Mouse (Mus musculus) R1 (cell line): Measurements from ENCODE around the gene Des.

Experiments used
- DNase-seq: peaks from one replicate; pipeline ENCODE4 v3.0.0-alpha.2; 2018; ENCODE audit warnings: low read depth, low spot score

Gene Des

GRCm38 (mm10) chr1:75360112-75361031, at the start of gene Des:
Des (plus strand) TSS chr1:75360329.
- DNase-seq, result no peak

DNA sequence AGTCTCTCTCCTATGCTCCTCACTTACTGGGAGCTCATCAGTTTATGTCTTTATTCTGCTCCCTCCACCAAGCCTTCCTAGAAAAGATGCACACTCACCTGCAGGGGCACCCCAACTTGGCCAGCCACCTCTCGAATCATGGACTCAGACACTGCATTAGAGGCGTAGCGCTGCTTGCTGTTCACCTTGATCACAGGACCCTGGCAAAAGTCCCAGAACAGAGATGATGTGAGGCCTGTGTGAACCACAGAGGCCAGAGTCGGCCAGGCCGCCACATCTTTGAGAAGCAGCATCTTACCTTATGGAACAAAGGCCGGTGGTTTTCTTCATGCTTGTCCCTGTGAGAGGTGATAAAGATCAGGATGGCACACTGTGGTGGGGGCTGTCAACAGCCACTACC, 48.4 kb upstream of the Des start:
- no peak for DNase-seq

DNA sequence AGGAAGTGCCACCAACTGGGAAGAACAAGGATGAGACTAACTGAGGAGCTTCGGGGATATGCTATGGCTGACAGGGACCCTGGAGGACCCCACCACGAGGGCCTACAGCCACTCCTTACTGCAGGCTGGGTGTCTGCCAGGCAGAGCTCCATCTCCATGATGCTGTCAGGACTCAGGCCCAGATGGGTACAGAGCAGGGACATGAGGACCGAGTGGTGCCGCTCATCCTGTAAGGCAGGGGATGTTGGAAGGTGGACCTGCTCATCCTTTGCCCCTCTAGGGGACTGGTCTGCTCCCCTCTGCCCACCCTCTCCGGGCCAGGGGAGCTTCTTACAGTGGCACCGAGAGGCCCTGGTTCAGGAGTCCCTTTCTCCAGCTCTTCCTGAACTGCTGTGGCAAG, 45.1 kb upstream of the Des start:
- no peak for DNase-seq

- peak; percentile 16 for DNase-seq
Measured at GRCm38 (mm10) chr1:75315456-75316365, 44.4 kb upstream of the Des start.

DNA sequence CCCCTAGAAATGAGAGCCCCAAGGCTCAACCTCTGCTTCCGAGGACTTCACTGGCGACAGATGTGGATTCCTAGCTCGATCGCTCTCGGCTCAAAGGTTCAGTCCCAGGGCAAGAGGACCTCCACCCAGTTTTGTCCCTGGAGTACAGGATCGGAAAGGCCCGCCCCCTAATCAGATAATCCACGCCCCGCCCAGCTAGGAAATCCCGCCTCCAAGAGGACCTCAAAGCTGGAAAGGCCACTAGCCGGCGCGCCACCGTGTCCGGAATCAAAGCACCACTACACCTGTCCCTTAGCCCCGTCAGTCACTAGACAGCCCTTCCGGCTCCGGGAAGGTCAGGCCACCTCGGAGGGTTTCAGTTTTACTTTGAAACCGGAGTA, 43.3 kb upstream of the Des start:
- peak; percentile 95 for DNase-seq

DNA sequence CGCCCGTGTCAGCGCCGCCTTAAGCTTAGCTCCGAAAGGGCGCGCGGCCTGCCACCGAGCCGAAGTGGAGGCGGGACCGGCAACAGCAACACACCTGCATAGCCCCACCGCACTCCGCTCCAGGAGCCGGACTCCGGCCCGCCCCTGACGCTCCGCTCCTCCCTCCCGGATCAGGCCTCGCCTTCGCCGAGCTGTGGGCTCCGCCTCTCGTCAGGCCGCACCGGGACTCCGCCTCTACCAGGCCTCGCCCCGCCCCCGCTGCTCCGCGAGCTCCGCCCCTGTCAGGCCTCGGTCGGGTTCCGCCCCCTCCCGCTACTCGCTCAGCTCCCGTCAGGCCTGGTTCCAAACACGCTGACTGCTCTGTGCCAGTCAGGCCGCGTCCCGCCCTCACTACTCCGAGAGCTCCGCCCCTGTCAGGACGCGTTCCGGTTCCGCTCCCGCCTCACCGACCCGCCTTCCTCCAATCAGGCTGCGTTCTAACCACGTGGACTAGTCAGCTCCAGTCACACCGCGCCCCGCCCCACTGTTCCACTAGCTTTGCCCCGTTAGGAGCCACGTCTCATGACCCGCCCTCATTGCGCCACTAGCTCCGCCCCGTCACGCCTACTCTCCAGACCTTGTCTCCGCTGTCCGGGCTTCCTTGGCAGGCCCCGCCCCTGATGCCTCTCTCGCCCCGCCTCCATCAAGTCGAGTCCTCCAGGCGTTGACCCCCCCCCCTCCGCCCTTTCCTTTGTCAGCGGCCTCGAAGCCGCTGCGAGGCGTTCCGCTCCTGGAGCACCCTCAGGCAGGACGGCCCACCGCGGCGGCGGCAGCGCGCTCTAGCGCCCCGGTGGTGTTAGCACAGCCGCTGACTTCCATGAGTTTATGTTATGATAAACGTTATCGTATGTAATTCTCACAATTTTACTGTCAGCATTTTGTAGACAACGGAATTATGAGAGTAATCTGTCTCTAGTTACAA, 42.6 kb upstream of the Des start, which contains the start of gene Dnpep:
Gene Dnpep, minus strand, starts transcription at position 750 of the 961 bp plus-strand sequence.
- peak; percentile 100 for DNase-seq

DNA sequence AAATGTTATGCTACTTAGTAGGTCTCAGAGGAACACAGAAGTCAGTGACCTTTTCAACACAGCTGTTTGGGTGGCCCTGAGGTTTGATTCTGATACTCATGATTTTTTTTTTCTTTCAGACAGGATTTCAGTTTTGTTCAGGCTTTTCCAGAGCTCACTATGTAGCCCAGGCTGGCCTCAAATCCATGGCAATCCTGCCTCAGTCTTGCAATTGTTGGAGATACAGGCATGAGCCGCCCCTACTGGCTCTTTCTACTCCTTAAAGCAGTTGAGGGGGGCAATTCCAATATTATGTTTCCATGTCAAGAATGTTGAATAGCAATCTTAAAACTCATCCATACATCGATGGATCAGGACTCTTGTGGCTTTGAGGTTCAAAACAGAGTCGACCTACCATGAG, 41.8 kb upstream of the Des start:
- DNase-seq, result no peak

- no peak for DNase-seq
Measured at GRCm38 (mm10) chr1:75318736-75319135, 41.4 kb upstream of the Des start.

- no peak for DNase-seq
Measured at GRCm38 (mm10) chr1:75319166-75319565, 41.0 kb upstream of the Des start.

- DNase-seq, result peak; percentile 35
Measured at GRCm38 (mm10) chr1:75327461-75327860, 32.7 kb upstream of the Des start.

GRCm38 (mm10) chr1:75331271-75331670, 28.9 kb upstream of the Des start:
- DNase-seq, result no peak

GRCm38 (mm10) chr1:75336461-75336860, 23.7 kb upstream of the Des start:
- DNase-seq, result no peak

- DNase-seq, result no peak
Measured at GRCm38 (mm10) chr1:75337097-75337496, 23.0 kb upstream of the Des start.

DNA sequence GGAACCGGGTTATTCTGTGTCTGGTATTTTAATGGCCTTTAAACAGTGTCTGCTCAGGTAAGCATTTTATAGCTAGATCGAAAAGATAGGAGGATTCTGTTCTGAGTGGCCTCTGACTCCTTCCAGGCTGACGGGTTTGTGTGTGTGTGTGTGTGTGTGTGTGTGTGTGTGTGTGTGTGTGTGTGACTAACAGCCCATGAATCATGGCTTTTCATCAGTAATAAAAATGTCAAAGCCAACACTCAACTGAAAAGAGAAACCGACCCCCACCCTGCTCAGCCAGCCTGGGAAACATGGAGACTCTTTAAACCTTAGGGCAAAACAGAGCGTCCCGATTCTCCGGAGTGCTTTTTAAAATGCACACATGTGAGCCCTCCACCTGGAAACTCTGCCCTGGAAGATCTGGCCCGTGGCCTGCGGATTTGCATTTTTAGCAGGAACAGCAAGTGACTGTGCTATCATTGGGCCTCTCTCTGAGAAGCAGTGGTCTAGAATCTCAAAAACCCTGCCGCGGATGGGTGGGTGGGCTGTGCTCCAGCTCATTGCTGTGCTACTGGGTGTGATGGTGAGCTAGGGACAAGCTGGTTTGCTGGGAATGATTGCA, 21.9 kb upstream of the Des start:
- DNase-seq, result no peak

GRCm38 (mm10) chr1:75339337-75339736, 20.8 kb upstream of the Des start:
- no peak for DNase-seq

DNA sequence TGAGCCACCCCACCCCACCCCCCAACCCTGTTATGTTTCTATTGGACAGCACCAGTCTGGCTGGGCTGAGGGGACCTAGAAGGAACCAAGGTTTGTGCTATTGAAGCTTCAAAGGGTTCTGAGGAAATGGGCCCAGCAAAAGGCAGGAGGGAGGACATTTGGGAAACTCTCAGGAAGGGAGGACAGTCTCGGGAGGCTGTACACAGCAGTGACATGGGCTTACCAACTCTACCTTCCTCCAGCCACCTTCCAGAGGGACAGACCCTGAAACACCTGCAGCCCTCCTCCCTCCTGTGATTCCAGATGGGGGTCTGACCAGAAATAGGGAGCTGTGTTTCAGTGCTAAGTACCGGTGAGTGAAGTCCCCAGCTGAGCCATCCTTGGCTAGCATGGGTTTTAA, 19.6 kb upstream of the Des start:
- no peak for DNase-seq

DNA sequence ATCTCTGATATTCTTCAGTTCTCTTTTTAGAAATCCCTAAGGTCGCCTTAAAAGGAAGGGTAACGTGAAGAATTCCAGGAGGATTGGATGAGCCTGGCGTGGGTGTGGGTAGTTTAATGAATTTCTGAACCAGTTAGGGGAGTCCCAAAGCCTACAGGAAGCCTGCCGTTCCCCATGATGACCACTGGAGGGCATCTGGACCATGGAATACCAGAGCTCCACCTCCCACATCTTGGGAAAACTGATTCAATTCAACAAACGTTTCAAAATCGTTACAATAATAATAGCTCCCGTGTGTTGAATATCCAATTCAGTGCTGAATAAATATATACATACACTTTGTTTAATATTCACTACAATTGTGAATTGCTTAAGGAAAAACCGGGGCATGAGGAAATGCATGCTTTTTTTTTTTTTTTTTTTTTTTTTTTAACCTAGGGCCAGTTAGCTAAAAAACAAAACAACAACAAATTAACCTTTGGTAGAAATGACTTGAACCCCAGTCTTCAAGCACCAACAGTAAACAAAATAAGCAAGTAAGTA, 17.2 kb upstream of the Des start:
- DNase-seq, result peak; percentile 86

- peak; percentile 78 for DNase-seq
Measured at GRCm38 (mm10) chr1:75344291-75345035, 15.7 kb upstream of the Des start.

DNA sequence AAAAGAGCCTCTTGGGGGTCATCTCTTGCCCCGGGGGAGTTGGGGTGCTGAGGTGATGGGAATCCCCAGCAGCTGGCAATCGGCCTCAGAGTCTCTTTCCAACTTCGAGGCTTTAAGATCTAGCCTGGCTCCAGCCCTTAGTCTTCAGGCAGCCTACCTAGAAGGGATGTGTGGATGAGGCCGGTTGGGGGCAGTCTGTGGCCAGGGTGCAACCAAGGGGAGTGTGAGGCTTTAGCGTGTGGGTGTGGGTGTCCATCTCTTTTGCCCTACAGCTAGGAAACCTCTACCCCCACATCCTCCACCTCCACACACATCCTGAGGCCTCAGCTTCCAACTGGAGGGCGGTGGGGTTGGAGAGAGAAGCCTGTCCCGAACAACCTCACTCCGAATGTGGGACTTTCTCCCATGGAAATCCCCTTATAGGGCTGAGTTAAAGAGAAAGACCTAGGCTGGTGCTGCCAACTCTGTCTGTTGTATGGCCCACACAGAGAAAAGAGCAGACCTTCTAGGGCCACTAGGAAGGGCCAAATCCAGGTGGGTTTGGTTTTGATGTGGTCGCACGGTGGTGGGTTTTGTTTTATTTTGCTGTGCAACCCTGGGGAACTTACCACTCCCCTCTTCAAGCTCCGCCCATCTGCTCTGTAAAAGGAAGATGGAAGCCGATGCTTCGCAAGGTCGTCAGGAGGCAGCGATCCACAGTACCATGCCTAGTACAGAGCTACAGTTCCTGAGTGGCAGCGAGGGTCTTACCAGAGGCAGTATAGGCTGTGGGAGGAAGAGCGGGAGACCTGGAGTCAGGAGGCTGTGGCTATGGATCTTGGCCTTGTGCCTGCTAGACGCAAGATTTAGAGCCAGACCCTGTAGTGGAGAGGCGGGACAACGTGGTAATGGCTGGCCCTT, 14.8 kb upstream of the Des start:
- DNase-seq, result peak; percentile 74
